ENCODE assay signal across 8 mouse cellular contexts in genomic region chr5:64714221-64714653, GRCm38 (mm10).
DNase-seq lines count a peak whose midpoint lies in the region; ATAC-seq and TF ChIP-seq lines count a peak whose summit lies in the region.
"Had no signal": no experiment of that assay in that cellular context is flagged by ENCODE, and none has a peak within 500 bp of the region (broad histone marks: within the 10 kb centered on the region; RNA-seq: fewer than 3 reads in every experiment).

No protein-coding gene starts in this region.

- H3K27ac ChIP-seq in lung, embryonic 14.5 days (ENCODE audit: low read depth) = no peak overlapping the region
- H3K27ac ChIP-seq in embryonic facial prominence, embryonic 14.5 days (replicated peaks; ENCODE audit: low read depth, low read length) = no peak overlapping the region
- peak overlapping the region; percentile 28; the same call in 1 of the 2 replicates for H3K27ac ChIP-seq in intestine, postnatal 0 days (ENCODE audit: low read depth, low read length)

- no peak for DNase-seq in lung, embryonic 14.5 days
- DNase-seq in lung, adult 2 months = no peak
- peak; percentile 65 for DNase-seq in embryonic facial prominence, embryonic 14.5 days (ENCODE audit: low spot score)
- DNase-seq in retina, embryonic 14.5 days (ENCODE audit: low spot score) = peak; percentile 57
- no peak for DNase-seq in left cerebral cortex, adult 9 months (ENCODE audit: low spot score in 2 of 2)
- no peak for DNase-seq in adrenal gland, postnatal 14 days
- DNase-seq: heart, postnatal 4 days had no signal

- no peak overlapping the region for H3K4me2 ChIP-seq in lung, embryonic 14.5 days
- H3K4me2 ChIP-seq in embryonic facial prominence, embryonic 14.5 days (ENCODE audit: low read depth, low read length) = no peak overlapping the region
- no peak overlapping the region for H3K4me2 ChIP-seq in intestine, postnatal 0 days (replicated peaks; ENCODE audit: low read depth)

- no peak overlapping the region for H3K4me3 ChIP-seq in lung, embryonic 14.5 days (ENCODE audit: low read depth, low read length)
- no peak overlapping the region for H3K4me3 ChIP-seq in lung, adult 2 months (replicated peaks; ENCODE audit: extremely low read depth, low read depth, low read length)
- no peak overlapping the region for H3K4me3 ChIP-seq in embryonic facial prominence, embryonic 14.5 days (ENCODE audit: low read depth, low read length)
- no peak overlapping the region for H3K4me3 ChIP-seq in intestine, postnatal 0 days (ENCODE audit: low read depth, low read length)

- no peak for TF ChIP-seq CTCF in lung, embryonic 14.5 days (IDR thresholded peaks at IDR 0.05; ENCODE audit: low read depth)
- no peak for TF ChIP-seq CTCF in lung, adult 2 months (IDR thresholded peaks at IDR 0.05; ENCODE audit: insufficient read depth, low read length)
- no peak for TF ChIP-seq CTCF in intestine, postnatal 0 days (IDR thresholded peaks at IDR 0.05; ENCODE audit: low read depth)

- TF ChIP-seq POLR2A in lung, adult 2 months (IDR thresholded peaks at IDR 0.05; ENCODE audit: borderline replicate concordance, extremely low read depth, low read depth, low read length) = no peak

- no peaks in the 10 kb centered on the region for H3K36me3 ChIP-seq in lung, embryonic 14.5 days (ENCODE audit: insufficient read depth)
- no peaks in the 10 kb centered on the region for H3K36me3 ChIP-seq in embryonic facial prominence, embryonic 14.5 days (ENCODE audit: control insufficient read depth, insufficient read depth, low read length)
- no peaks in the 10 kb centered on the region for H3K36me3 ChIP-seq in intestine, postnatal 0 days (ENCODE audit: control insufficient read depth, insufficient read depth)

- H3K27me3 ChIP-seq in lung, embryonic 14.5 days (ENCODE audit: insufficient read depth, low read length) = no peaks in the 10 kb centered on the region
- H3K27me3 ChIP-seq in embryonic facial prominence, embryonic 14.5 days (replicated peaks; ENCODE audit: control insufficient read depth, insufficient read depth, low read length) = no peaks in the 10 kb centered on the region
- no peaks in the 10 kb centered on the region for H3K27me3 ChIP-seq in intestine, postnatal 0 days (replicated peaks; ENCODE audit: control insufficient read depth, insufficient read depth, low read length)

- WGBS in lung, embryonic 14.5 days = 67% methylated on average over 10 of the region's 10 CpGs
- WGBS in lung, adult 2 months = 64% methylated on average over 10 of the region's 10 CpGs
- 41% methylated on average over 9 of the region's 10 CpGs for WGBS in embryonic facial prominence, embryonic 14.5 days
- 54% methylated on average over 10 of the region's 10 CpGs for WGBS in intestine, postnatal 0 days

- H3K9me3 ChIP-seq in lung, embryonic 14.5 days (ENCODE audit: low read depth, low read length) = no peaks in the 10 kb centered on the region
- H3K9me3 ChIP-seq in embryonic facial prominence, embryonic 14.5 days (ENCODE audit: control insufficient read depth, low read length) = no peaks in the 10 kb centered on the region
- no peaks in the 10 kb centered on the region for H3K9me3 ChIP-seq in intestine, postnatal 0 days (ENCODE audit: control insufficient read depth)

- no peak overlapping the region for H3K9ac ChIP-seq in lung, embryonic 14.5 days
- no peak overlapping the region for H3K9ac ChIP-seq in embryonic facial prominence, embryonic 14.5 days (ENCODE audit: low read depth, low read length)
- no peak overlapping the region for H3K9ac ChIP-seq in intestine, postnatal 0 days (ENCODE audit: low read depth, low read length)

- H3K4me1 ChIP-seq in lung, embryonic 14.5 days (ENCODE audit: insufficient read depth) = peaks cover 4% of the 10 kb centered on the region; the same call in 1 of the 2 replicates
- no peaks in the 10 kb centered on the region; the same call in 1 of the 2 replicates for H3K4me1 ChIP-seq in lung, adult 2 months (ENCODE audit: control insufficient read depth, insufficient read depth, low read length)
- H3K4me1 ChIP-seq in embryonic facial prominence, embryonic 14.5 days (ENCODE audit: control insufficient read depth, insufficient read depth, low read length) = no peaks in the 10 kb centered on the region
- peaks cover 11% of the 10 kb centered on the region for H3K4me1 ChIP-seq in intestine, postnatal 0 days (replicated peaks; ENCODE audit: control insufficient read depth, insufficient read depth, low read length)

- 0 out of 2 replicates have a peak, but pooled peaks have one; percentile 11 for ATAC-seq in lung, embryonic 14.5 days (ENCODE audit: insufficient read depth)
- ATAC-seq in embryonic facial prominence, embryonic 14.5 days (ENCODE audit: low read depth) = peak; percentile 81
- no peak; the same call in 1 of the 2 replicates for ATAC-seq in intestine, postnatal 0 days

Comparison
In these comparisons a context has a peak if more than half of its experiments do, and no peak if none do; other contexts are left out.
1. DNase-seq: peak in embryonic facial prominence, embryonic 14.5 days (single experiment) and retina, embryonic 14.5 days (single experiment); none in lung, embryonic 14.5 days (single experiment), lung, adult 2 months (single experiment), left cerebral cortex, adult 9 months (0 of 2) and adrenal gland, postnatal 14 days (single experiment).